12 mouse cellular contexts compared by ENCODE assay signal in the genomic region with DNA sequence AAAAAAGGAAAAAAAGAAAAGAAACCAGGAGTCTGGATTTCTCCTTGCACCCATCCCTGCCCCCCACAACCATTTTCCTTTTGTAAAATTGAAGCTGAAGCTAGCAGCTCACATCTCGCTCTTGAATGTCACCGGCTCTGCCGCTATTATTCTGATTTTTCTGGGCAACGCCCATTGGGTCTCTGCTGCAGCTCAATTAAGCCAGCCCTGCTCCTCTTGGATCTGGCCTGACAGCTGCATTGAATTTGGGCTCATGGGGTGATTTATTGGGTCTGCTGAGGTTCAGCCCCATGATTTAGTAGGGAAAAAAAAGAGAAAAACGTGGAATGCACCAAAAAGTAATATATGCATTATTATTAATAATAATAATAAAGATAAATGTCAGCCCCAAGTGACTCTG.
A peak's percentile ranks its signal among the peaks of the same experiment; 100 is the strongest.
DNase-seq lines count a peak whose midpoint lies in the region; ATAC-seq lines count a peak whose summit lies in the region.
"Had no signal": no experiment of that assay in that cellular context is flagged by ENCODE, and none has a peak within 500 bp of the region (broad histone marks: within the 10 kb centered on the region; RNA-seq: fewer than 3 reads in every experiment).

No protein-coding gene starts in this region.

- H3K4me2 ChIP-seq in heart, embryonic 16.5 days (ENCODE audit: low read depth, low read length), result peak overlapping the region; percentile 15; the same call in 1 of the 2 replicates
- H3K4me2 ChIP-seq in neural tube, embryonic 15.5 days, result no peak overlapping the region
- H3K4me2 ChIP-seq in forebrain, embryonic 16.5 days (ENCODE audit: low read length), result no peak overlapping the region
- peak overlapping the region; percentile 19 for H3K4me2 ChIP-seq in stomach, embryonic 16.5 days (ENCODE audit: low read depth, low read length)

- H3K4me3 ChIP-seq in heart, embryonic 16.5 days (ENCODE audit: low read length), result no peak overlapping the region
- H3K4me3 ChIP-seq in neural tube, embryonic 15.5 days (replicated peaks), result no peak overlapping the region
- H3K4me3 ChIP-seq in forebrain, embryonic 16.5 days (replicated peaks; ENCODE audit: low read length), result no peak overlapping the region
- H3K4me3 ChIP-seq in stomach, embryonic 16.5 days (replicated peaks; ENCODE audit: low read length), result no peak overlapping the region

- no peaks in the 10 kb centered on the region for H3K36me3 ChIP-seq in heart, embryonic 16.5 days (ENCODE audit: control insufficient read depth, insufficient read depth)
- no peaks in the 10 kb centered on the region for H3K36me3 ChIP-seq in neural tube, embryonic 15.5 days
- H3K36me3 ChIP-seq in forebrain, embryonic 16.5 days (ENCODE audit: control insufficient read depth, insufficient read depth), result no peaks in the 10 kb centered on the region
- no peaks in the 10 kb centered on the region for H3K36me3 ChIP-seq in stomach, embryonic 16.5 days (ENCODE audit: control insufficient read depth, insufficient read depth, low read length)

- H3K4me1 ChIP-seq in heart, embryonic 16.5 days (ENCODE audit: control insufficient read depth, insufficient read depth, low read length), result peaks cover 8% of the 10 kb centered on the region
- 0 out of 2 replicates have a peak, but pooled peaks cover 5% of the 10 kb centered on the region for H3K4me1 ChIP-seq in neural tube, embryonic 15.5 days
- peaks cover 8% of the 10 kb centered on the region; the same call in 1 of the 2 replicates for H3K4me1 ChIP-seq in forebrain, embryonic 16.5 days (replicated peaks; ENCODE audit: control insufficient read depth, insufficient read depth, low read length)
- peaks cover 18% of the 10 kb centered on the region for H3K4me1 ChIP-seq in stomach, embryonic 16.5 days (ENCODE audit: control insufficient read depth, insufficient read depth, low read length)

- H3K27ac ChIP-seq in heart, embryonic 16.5 days (ENCODE audit: low read length), result peak overlapping the region; percentile 39; the same call in 1 of the 2 replicates
- no peak overlapping the region for H3K27ac ChIP-seq in neural tube, embryonic 15.5 days (replicated peaks)
- H3K27ac ChIP-seq in forebrain, embryonic 16.5 days (ENCODE audit: low read length), result peak overlapping the region; percentile 10; the same call in 1 of the 2 replicates
- H3K27ac ChIP-seq in stomach, embryonic 16.5 days (ENCODE audit: low read length), result peak overlapping the region; percentile 19

- H3K9ac ChIP-seq in heart, embryonic 16.5 days (ENCODE audit: low read length), result no peak overlapping the region
- no peak overlapping the region for H3K9ac ChIP-seq in neural tube, embryonic 15.5 days (replicated peaks)
- no peak overlapping the region for H3K9ac ChIP-seq in forebrain, embryonic 16.5 days (replicated peaks; ENCODE audit: low read depth, low read length)
- H3K9ac ChIP-seq in stomach, embryonic 16.5 days (ENCODE audit: low read length), result no peak overlapping the region

- H3K27me3 ChIP-seq in heart, embryonic 16.5 days (ENCODE audit: control insufficient read depth, insufficient read depth, low read length), result peaks cover 3% of the 10 kb centered on the region
- H3K27me3 ChIP-seq in neural tube, embryonic 15.5 days (replicated peaks), result no peaks in the 10 kb centered on the region
- H3K27me3 ChIP-seq in forebrain, embryonic 16.5 days (replicated peaks; ENCODE audit: control insufficient read depth, insufficient read depth, low read length), result no peaks in the 10 kb centered on the region
- H3K27me3 ChIP-seq in stomach, embryonic 16.5 days (ENCODE audit: control insufficient read depth, insufficient read depth, low read length), result no peaks in the 10 kb centered on the region

- no peak for DNase-seq in heart, adult 9 months (ENCODE audit: low spot score in 2 of 2)
- peak; percentile 33 for DNase-seq in neural tube, embryonic 10.5 days (ENCODE audit: extremely low spot score, low spot score)
- no peak for DNase-seq in ovary, postnatal 10 days (ENCODE audit: low spot score)
- DNase-seq in testis, postnatal 10 days (ENCODE audit: low spot score), result no peak
- DNase-seq: adrenal gland, adult 8-10 months; gastrocnemius, postnatal 25 days; layer of hippocampus, adult 9-11 months had no signal

- no peak for ATAC-seq in heart, embryonic 16.5 days (replicated peaks; ENCODE audit: extremely low read depth, insufficient read depth, low FRiP score)
- ATAC-seq in neural tube, embryonic 15.5 days (ENCODE audit: low FRiP score), result no peak
- peak; percentile 63 for ATAC-seq in forebrain, embryonic 16.5 days
- no peak for ATAC-seq in stomach, embryonic 16.5 days (ENCODE audit: insufficient read depth, low FRiP score)
- ATAC-seq: Patski had no signal

- 24% methylated on average over 5 of the region's 5 CpGs for WGBS in heart, embryonic 16.5 days
- 17% methylated on average over 5 of the region's 5 CpGs for WGBS in neural tube, embryonic 15.5 days
- WGBS in forebrain, embryonic 16.5 days, result 13% methylated on average over 5 of the region's 5 CpGs
- WGBS in stomach, embryonic 16.5 days, result 18% methylated on average over 5 of the region's 5 CpGs

- no peaks in the 10 kb centered on the region; the same call in 1 of the 2 replicates for H3K9me3 ChIP-seq in heart, embryonic 16.5 days (replicated peaks; ENCODE audit: control insufficient read depth, low read length)
- H3K9me3 ChIP-seq in neural tube, embryonic 15.5 days (replicated peaks), result no peaks in the 10 kb centered on the region
- no peaks in the 10 kb centered on the region for H3K9me3 ChIP-seq in forebrain, embryonic 16.5 days (ENCODE audit: control insufficient read depth, low read length)
- no peaks in the 10 kb centered on the region for H3K9me3 ChIP-seq in stomach, embryonic 16.5 days (replicated peaks; ENCODE audit: control insufficient read depth, low read length)

Comparison
In these comparisons a context has a peak if more than half of its experiments do, and no peak if none do; other contexts are left out.
1. H3K4me2 ChIP-seq: peak in heart, embryonic 16.5 days (single experiment) and stomach, embryonic 16.5 days (single experiment); none in neural tube, embryonic 15.5 days (single experiment) and forebrain, embryonic 16.5 days (single experiment).